Mouse (Mus musculus) adrenal gland, adult (tissue): Measurements from ENCODE around the gene Sgpp1.
A peak's percentile ranks its signal among the peaks of the same experiment; 100 is the strongest.
"Not testable (repeated sequence)": the region's sequence is repeated elsewhere in the genome, so short reads cannot be mapped to it uniquely, and the experiment has no call there.

Experiments
- DNase-seq, 2 experiments: peaks; one replicate each; pipeline ENCODE4 v3.0.0; 2022 to 2023; ENCODE audit warnings: low spot score in 1 of 2; ENCODE audit not compliant: inconsistent age in 2 of 2

The Sgpp1 gene

GRCm38 (mm10) chr12:75733331-75734070, 2.0 kb downstream of the Sgpp1 start:
- DNase-seq, result peak in 1 of 2 experiments; percentile 77

GRCm38 (mm10) chr12:75731927-75732443, 3.5 kb downstream of the Sgpp1 start:
- DNase-seq, result peak; percentile 52 to 79

- no peak for DNase-seq
Measured at GRCm38 (mm10) chr12:75731508-75731907, 4.0 kb downstream of the Sgpp1 start.

- peak in 1 of 2 experiments; percentile 71 for DNase-seq
Measured at GRCm38 (mm10) chr12:75730458-75730857, 5.1 kb downstream of the Sgpp1 start.

GRCm38 (mm10) chr12:75729876-75730275, 5.7 kb downstream of the Sgpp1 start:
- DNase-seq, result no peak

- DNase-seq, result peak in 1 of 2 experiments; percentile 36
Measured at GRCm38 (mm10) chr12:75727333-75728125, 8.0 kb downstream of the Sgpp1 start.

GRCm38 (mm10) chr12:75726349-75726861, 9.1 kb downstream of the Sgpp1 start:
- DNase-seq, result peak in 1 of 2 experiments; percentile 27

GRCm38 (mm10) chr12:75724621-75725324, 10.8 kb downstream of the Sgpp1 start:
- no peak for DNase-seq

GRCm38 (mm10) chr12:75723839-75724463, 11.6 kb downstream of the Sgpp1 start:
- DNase-seq, result no peak

- no peak for DNase-seq
Measured at GRCm38 (mm10) chr12:75721941-75722340, 13.6 kb downstream of the Sgpp1 start.

GRCm38 (mm10) chr12:75721006-75721405, 14.5 kb downstream of the Sgpp1 start:
- DNase-seq, result no peak

GRCm38 (mm10) chr12:75713596-75713995, 21.9 kb downstream of the Sgpp1 start:
- DNase-seq, result no peak

GRCm38 (mm10) chr12:75712905-75713304, 22.6 kb downstream of the Sgpp1 start:
- not testable (repeated sequence) for DNase-seq

- no peak for DNase-seq
Measured at GRCm38 (mm10) chr12:75710596-75711376, 24.7 kb downstream of the Sgpp1 start.

- DNase-seq, result no peak
Measured at GRCm38 (mm10) chr12:75709506-75709905, 26.0 kb downstream of the Sgpp1 start.

GRCm38 (mm10) chr12:75706670-75707069, 28.9 kb downstream of the Sgpp1 start:
- DNase-seq, result no peak

GRCm38 (mm10) chr12:75702739-75703122, 32.8 kb downstream of the Sgpp1 start:
- DNase-seq, result peak in 1 of 2 experiments; percentile 67

GRCm38 (mm10) chr12:75702084-75702738, 33.3 kb downstream of the Sgpp1 start:
- peak; percentile 26 to 66 for DNase-seq
